Mouse (Mus musculus) c-Kit-negative CD71-positive TER-119-positive erythroid progenitor cells, embryonic 14.5 days (primary cell): ENCODE measurements at regions not wholly inside any gene's neighbourhood (a gene's known extent, or its start where the extent isn't known, plus 50 kb on each side); places are given as distances from the start of the nearest gene placed in this dataset.

Experiments
- DNase-seq: peaks from one replicate; pipeline ENCODE4 v3.0.0-alpha.2; 2013; ENCODE audit warnings: low read depth, low spot score

GRCm38 (mm10) chr13:91370021-91370420 lies 90.1 kb upstream of the Ssbp2 start:
- no peak for DNase-seq

DNA sequence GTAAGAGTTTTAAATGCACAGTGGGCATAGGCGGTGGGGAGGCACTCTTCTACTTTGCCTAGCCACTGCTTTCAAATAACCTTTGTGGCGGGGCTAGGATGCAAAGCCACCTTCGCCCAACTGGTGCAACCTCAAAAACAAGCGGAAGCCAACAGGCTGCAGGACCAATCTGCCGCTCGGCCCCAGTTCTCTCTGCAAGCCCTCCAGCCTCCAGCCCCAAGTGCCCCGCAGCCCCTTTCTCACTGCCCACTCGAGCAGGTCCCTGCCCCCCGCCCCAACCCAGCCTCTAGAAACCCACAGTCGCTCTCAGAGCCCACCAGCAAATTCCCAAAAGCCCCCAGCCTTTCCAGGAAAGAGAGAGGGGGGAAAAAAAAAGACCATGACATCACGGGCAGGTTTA lies 89.6 kb upstream of the Ssbp2 start:
- no peak for DNase-seq

DNA sequence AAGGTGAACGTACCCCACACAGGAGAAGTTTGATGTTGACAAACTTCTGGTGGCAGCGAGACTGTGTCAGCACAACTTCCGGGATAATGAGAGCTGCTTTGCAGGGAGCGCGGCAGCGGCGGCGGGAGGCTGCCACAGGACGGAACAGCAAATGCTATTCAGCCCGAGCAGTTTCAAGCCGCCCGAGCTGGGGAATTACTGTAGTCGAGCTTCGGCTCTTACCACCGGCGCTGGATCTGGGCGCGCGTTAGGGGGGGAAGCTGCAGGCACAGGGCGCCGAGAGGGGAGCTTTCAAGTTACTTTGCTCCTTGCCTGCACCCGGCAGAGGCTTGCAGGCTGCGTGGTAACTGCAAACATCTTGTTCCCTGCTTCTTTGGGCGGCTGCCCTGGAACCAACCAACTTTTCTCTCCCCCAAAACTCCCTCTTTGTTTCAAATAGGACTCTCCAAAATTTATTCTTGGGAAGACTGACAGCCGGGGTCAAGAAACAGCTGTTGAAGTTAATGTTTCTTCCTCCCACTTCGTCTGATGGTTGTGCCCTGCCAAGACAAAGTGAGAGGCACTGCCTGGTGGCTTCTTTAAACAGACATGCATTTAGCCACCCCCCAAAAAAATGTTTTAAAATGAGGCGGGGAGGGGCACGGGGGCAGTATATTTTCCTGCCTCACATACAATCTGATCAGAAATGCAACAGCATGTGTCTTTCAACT lies 89.0 kb upstream of the Ssbp2 start:
- DNase-seq = peak; percentile 31

GRCm38 (mm10) chr13:91371596-91371987 lies 88.5 kb upstream of the Ssbp2 start:
- no peak for DNase-seq

DNA sequence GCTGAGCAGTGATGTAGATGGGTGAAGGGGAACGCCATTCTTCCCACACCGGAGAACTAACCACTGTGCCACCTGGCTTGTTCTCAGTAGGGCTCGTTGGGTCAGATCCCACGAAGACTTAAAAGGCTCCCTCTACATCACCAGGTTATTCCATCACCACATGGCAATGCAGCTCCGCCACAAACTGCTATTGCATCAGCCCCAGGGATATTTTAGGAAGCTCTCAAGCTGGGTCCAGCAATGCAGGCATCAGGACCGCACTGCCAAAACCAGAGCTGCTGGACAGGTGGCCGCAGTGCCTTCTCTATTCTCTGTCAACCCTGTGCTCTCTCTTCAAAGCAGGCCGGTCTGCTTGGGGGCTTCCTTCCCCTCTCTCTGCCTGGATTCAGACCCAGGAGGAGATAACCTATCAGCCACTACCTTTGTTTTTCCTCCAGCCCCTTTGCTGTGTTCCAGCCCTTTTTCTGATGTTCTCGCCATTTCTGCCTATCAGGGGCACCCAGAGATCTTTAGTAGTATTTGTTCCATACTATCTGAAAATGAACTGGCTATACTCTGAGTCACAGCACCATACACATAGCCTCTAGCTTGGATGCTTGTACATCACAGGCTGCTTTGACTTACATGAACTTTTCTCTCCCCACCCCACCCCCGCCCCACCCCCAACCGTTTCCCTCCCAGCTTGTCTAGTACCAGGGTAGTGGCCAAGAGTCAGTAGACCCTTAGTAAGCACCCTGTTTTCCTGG lies 87.8 kb upstream of the Ssbp2 start:
- no peak for DNase-seq

- no peak for DNase-seq
Measured at GRCm38 (mm10) chr13:91374141-91374540, 85.9 kb upstream of the Ssbp2 start.

DNA sequence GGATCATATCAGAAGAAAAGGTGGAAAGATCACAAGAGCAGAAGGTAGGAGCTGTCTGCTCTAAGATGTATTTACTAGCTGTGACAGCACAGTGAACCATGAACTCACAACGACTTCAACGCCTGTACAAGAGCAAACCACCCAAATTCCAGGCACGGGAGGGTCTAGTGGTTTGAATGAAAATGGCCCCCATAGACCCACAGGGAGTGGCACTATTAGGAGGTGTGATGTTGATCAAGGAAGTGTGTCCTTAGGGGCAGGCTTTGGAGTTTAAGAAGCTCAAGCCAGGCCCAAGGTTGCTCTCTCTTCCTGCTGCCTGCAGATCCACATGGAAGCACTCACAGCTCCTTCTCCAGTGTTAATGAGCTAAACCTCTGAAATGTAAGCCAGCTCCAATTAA lies 83.5 kb upstream of the Ssbp2 start:
- no peak for DNase-seq

- no peak for DNase-seq
Measured at GRCm38 (mm10) chr13:91377428-91377827, 82.7 kb upstream of the Ssbp2 start.

DNA sequence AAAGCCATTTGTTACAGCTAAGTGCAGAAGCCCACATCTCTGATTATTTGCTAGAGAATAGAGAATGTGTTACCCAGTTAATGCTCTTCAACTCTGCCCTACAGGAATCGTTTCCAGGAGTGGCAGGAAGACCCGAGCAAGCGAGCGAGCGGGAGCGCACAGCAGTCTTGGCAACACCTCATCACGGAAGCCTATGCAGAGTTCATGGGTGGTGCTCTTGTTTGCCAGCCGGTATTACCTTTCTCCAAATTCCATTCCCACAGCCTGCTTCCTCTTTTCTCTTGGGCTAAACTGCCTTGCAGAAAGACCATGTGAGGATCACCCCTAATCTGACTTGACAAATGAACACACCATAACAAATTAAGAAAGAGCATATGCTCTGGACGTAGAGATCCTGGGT lies 82.1 kb upstream of the Ssbp2 start:
- DNase-seq = no peak

DNA sequence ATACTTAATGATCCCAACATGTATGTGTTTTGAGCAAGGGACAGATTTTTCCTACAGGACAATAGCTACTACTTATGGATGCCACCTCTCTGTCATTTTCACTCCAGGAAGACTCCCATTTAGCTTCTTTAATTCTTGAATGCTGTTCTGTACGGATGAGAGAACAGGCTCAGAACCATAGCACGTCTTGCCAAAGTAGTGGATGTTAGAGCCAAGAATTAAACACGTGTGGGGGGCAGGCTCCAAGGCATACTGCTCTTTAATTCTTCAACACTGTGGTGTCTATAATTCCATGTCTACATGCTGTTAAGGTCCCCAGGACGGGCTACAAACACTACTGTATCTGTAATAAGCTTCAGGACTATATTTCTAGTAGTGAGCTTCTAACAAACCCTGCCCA lies 74.7 kb upstream of the Ssbp2 start:
- DNase-seq = no peak

DNA sequence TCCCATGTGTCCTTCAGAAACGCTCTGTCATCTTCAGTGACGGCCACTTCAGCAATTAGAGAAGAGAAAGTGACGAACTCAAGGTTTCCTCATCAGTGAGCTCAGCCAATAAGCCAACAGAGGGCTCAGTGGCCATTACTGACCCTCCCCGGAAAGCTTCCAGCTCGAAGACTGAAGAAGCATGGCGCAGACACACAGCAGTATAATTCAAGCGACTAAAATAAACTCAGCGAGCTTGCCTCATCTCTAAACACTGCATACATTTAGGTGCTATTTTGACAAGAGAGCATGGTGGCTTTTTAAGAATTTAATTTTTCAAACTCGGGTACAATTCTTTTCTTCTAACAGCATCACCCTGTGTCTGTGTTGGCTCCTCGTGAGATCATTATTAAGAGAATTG lies 72.2 kb upstream of the Ssbp2 start:
- no peak for DNase-seq

GRCm38 (mm10) chr13:91403632-91404031 lies 56.5 kb upstream of the Ssbp2 start:
- DNase-seq = no peak

GRCm38 (mm10) chr13:91405027-91405426 lies 55.1 kb upstream of the Ssbp2 start:
- no peak for DNase-seq

- no peak for DNase-seq
Measured at GRCm38 (mm10) chr13:91410116-91410515, 50.0 kb upstream of the Ssbp2 start.
